11 mouse cellular contexts compared by ENCODE assay signal in genomic region chr4:34966336-34966957, GRCm38 (mm10).
A peak's percentile ranks its signal among the peaks of the same experiment; 100 is the strongest.
DNase-seq lines count a peak whose midpoint lies in the region; ATAC-seq and TF ChIP-seq lines count a peak whose summit lies in the region.
"Had no signal": no experiment of that assay in that cellular context is flagged by ENCODE, and none has a peak within 500 bp of the region (broad histone marks: within the 10 kb centered on the region; RNA-seq: fewer than 3 reads in every experiment).

No protein-coding gene starts in this region.

- no peak for DNase-seq in forebrain, embryonic 10.5 days (ENCODE audit: extremely low spot score, low spot score)
- DNase-seq in liver, postnatal 0 days = no peak
- no peak for DNase-seq in liver
- DNase-seq in left cerebral cortex, adult 11 months (ENCODE audit: low spot score) = peak; percentile 32
- peak; percentile 69 to 71 for DNase-seq in right cerebral cortex, adult 2 months (ENCODE audit: low spot score in 2 of 2)
- no peak for DNase-seq in c-Kit-positive CD71-positive TER-119-positive erythroid progenitor cells, embryonic 14.5 days (ENCODE audit: low spot score)
- DNase-seq: kidney, postnatal 4 days; retina, postnatal 1 day had no signal

- H3K27ac ChIP-seq in forebrain, embryonic 10.5 days = 0 out of 2 replicates have a peak overlapping the region, but pooled peaks have one; percentile 12
- H3K27ac ChIP-seq in forebrain, embryonic 16.5 days (ENCODE audit: low read length) = no peak overlapping the region
- peak overlapping the region; percentile 44 for H3K27ac ChIP-seq in liver, postnatal 0 days (ENCODE audit: low read depth)
- H3K27ac ChIP-seq: embryonic facial prominence, embryonic 12.5 days had no signal

- ATAC-seq in forebrain, embryonic 16.5 days = no peak
- ATAC-seq in liver, postnatal 0 days = peak; percentile 38; the same call in 1 of the 2 replicates
- no peak for ATAC-seq in CD4-positive, CD25-positive, alpha-beta regulatory T cell, adult 4 months

- no peak overlapping the region for H3K4me3 ChIP-seq in forebrain, embryonic 10.5 days
- H3K4me3 ChIP-seq in forebrain, embryonic 16.5 days (replicated peaks; ENCODE audit: low read length) = no peak overlapping the region
- H3K4me3 ChIP-seq in liver, postnatal 0 days (ENCODE audit: low read depth, low read length) = no peak overlapping the region
- H3K4me3 ChIP-seq: embryonic facial prominence, embryonic 12.5 days had no signal

- no peaks in the 10 kb centered on the region for H3K9me3 ChIP-seq in forebrain, embryonic 10.5 days
- H3K9me3 ChIP-seq in forebrain, embryonic 16.5 days (ENCODE audit: control insufficient read depth, low read length) = no peaks in the 10 kb centered on the region
- no peaks in the 10 kb centered on the region for H3K9me3 ChIP-seq in liver, postnatal 0 days (ENCODE audit: low read length)
- H3K9me3 ChIP-seq: embryonic facial prominence, embryonic 12.5 days had no signal

- H3K4me1 ChIP-seq in forebrain, embryonic 10.5 days = peaks cover 15% of the 10 kb centered on the region
- H3K4me1 ChIP-seq in forebrain, embryonic 16.5 days (replicated peaks; ENCODE audit: control insufficient read depth, insufficient read depth, low read length) = no peaks in the 10 kb centered on the region; the same call in 1 of the 2 replicates
- peaks cover 4% of the 10 kb centered on the region; the same call in 1 of the 2 replicates for H3K4me1 ChIP-seq in liver, postnatal 0 days (ENCODE audit: insufficient read depth)
- H3K4me1 ChIP-seq: embryonic facial prominence, embryonic 12.5 days had no signal

- H3K4me2 ChIP-seq in forebrain, embryonic 16.5 days (ENCODE audit: low read length) = no peak overlapping the region
- no peak overlapping the region for H3K4me2 ChIP-seq in liver, postnatal 0 days (ENCODE audit: low read depth, low read length)
- H3K4me2 ChIP-seq: embryonic facial prominence, embryonic 12.5 days had no signal

- TF ChIP-seq CTCF in liver, postnatal 0 days (IDR thresholded peaks at IDR 0.05; ENCODE audit: low read depth) = no peak

- no peaks in the 10 kb centered on the region for H3K36me3 ChIP-seq in forebrain, embryonic 10.5 days (replicated peaks)
- H3K36me3 ChIP-seq in forebrain, embryonic 16.5 days (ENCODE audit: control insufficient read depth, insufficient read depth) = no peaks in the 10 kb centered on the region
- no peaks in the 10 kb centered on the region for H3K36me3 ChIP-seq in liver, postnatal 0 days (replicated peaks; ENCODE audit: insufficient read depth, low read length)
- H3K36me3 ChIP-seq: embryonic facial prominence, embryonic 12.5 days had no signal

- TF ChIP-seq EP300 in liver, postnatal 0 days (IDR thresholded peaks at IDR 0.05; ENCODE audit: low read depth) = no peak

- H3K9ac ChIP-seq in forebrain, embryonic 16.5 days (replicated peaks; ENCODE audit: low read depth, low read length) = no peak overlapping the region
- H3K9ac ChIP-seq in liver, postnatal 0 days (replicated peaks) = no peak overlapping the region
- H3K9ac ChIP-seq: embryonic facial prominence, embryonic 12.5 days had no signal

- WGBS in forebrain, embryonic 10.5 days = 82% methylated on average over 8 of the region's 8 CpGs
- WGBS in forebrain, embryonic 16.5 days = 70% methylated on average over 8 of the region's 8 CpGs
- 61% methylated on average over 8 of the region's 8 CpGs for WGBS in liver, postnatal 0 days (ENCODE audit: insufficient replicate concordance)

- no peaks in the 10 kb centered on the region for H3K27me3 ChIP-seq in forebrain, embryonic 10.5 days (ENCODE audit: poor library complexity, severe bottlenecking)
- H3K27me3 ChIP-seq in forebrain, embryonic 16.5 days (replicated peaks; ENCODE audit: control insufficient read depth, insufficient read depth, low read length) = no peaks in the 10 kb centered on the region
- no peaks in the 10 kb centered on the region for H3K27me3 ChIP-seq in liver, postnatal 0 days (ENCODE audit: insufficient read depth, low read length)
- H3K27me3 ChIP-seq: embryonic facial prominence, embryonic 12.5 days had no signal

Comparison
In these comparisons a context has a peak if more than half of its experiments do, and no peak if none do; other contexts are left out.
1. DNase-seq: peak in left cerebral cortex, adult 11 months (single experiment) and right cerebral cortex, adult 2 months (2 of 2); none in forebrain, embryonic 10.5 days (single experiment), liver, postnatal 0 days (single experiment), liver (single experiment) and c-Kit-positive CD71-positive TER-119-positive erythroid progenitor cells, embryonic 14.5 days (single experiment).